ENCODE assay signal across 1 mouse cellular context in genomic region chr4:129983764-129984420, GRCm38 (mm10).
TF ChIP-seq lines count a peak whose summit lies in the region.

No protein-coding gene starts in this region.

TF ChIP-seq in myocyte, 11 proteins besides CTCF, POLR2A, EP300 and RAD21 (continued from another document):
- no peak for TF ChIP-seq CEBPB (IDR thresholded peaks at IDR 0.05; ENCODE audit: insufficient read depth, poor library complexity, severe bottlenecking)
TF ChIP-seq in myocyte: peak in this region for 0.
